Comparison of ENCODE assay signal across 9 mouse cellular contexts in the genomic region with DNA sequence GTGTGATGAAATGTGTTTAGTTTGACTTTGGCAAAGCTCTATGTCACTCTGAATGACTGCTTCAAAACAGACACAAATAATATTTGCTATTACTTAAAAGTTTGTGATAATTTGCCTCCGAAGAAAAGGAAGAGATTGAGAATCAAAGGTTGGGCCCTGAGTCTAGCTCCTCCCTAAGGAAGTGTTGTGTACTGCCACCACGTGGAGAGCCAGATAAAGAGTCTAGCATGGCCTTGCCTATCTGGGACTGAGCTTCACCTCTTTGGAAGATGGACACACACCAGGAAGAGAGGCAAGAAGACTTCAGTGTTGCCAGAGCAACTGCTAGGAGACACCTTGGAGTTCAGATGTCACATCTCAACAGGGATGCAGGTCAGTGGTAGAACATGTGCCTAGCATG.
DNase-seq lines count a peak whose midpoint lies in the region; ATAC-seq lines count a peak whose summit lies in the region.
"Had no signal": no experiment of that assay in that cellular context is flagged by ENCODE, and none has a peak within 500 bp of the region (broad histone marks: within the 10 kb centered on the region; RNA-seq: fewer than 3 reads in every experiment).

No protein-coding gene starts in this region.

- no peak overlapping the region for H3K9ac ChIP-seq in heart, embryonic 12.5 days
- H3K9ac ChIP-seq: heart, embryonic 15.5 days had no signal

- H3K27ac ChIP-seq in heart, embryonic 12.5 days (ENCODE audit: poor library complexity, severe bottlenecking), result no peak overlapping the region
- H3K27ac ChIP-seq: heart, embryonic 15.5 days had no signal

- DNase-seq in heart, adult 11 months, result peak; percentile 94
- DNase-seq in testis, postnatal 10 days (ENCODE audit: low spot score), result peak; percentile 52
- no peak for DNase-seq in testis, postnatal 14 days (ENCODE audit: low spot score)
- DNase-seq in cerebellum, postnatal 25 days, result peak; percentile 52 to 72
- DNase-seq in heart, postnatal 4 days, result peak; percentile 54
- DNase-seq in MN1 (ENCODE audit: low spot score), result no peak

- 23% methylated on average over 2 of the region's 2 CpGs for WGBS in heart, embryonic 12.5 days

- H3K4me2 ChIP-seq in heart, embryonic 12.5 days, result no peak overlapping the region
- H3K4me2 ChIP-seq: heart, embryonic 15.5 days had no signal

- no peak overlapping the region for H3K4me3 ChIP-seq in heart, embryonic 12.5 days
- H3K4me3 ChIP-seq: heart, embryonic 15.5 days had no signal

- 0 out of 2 replicates have a peak, but pooled peaks cover 2% of the 10 kb centered on the region for H3K4me1 ChIP-seq in heart, embryonic 12.5 days (replicated peaks)
- H3K4me1 ChIP-seq: heart, embryonic 15.5 days had no signal

- no peaks in the 10 kb centered on the region for H3K27me3 ChIP-seq in heart, embryonic 12.5 days (replicated peaks)
- H3K27me3 ChIP-seq: heart, embryonic 15.5 days had no signal

- no peak for ATAC-seq in heart, embryonic 12.5 days (ENCODE audit: insufficient number of reproducible peaks, low FRiP score)
- ATAC-seq in megakaryocyte progenitor cell, adult 5-6 weeks (replicated peaks; ENCODE audit: poor library complexity), result peak; percentile 87

- no peaks in the 10 kb centered on the region for H3K9me3 ChIP-seq in heart, embryonic 12.5 days (replicated peaks)
- H3K9me3 ChIP-seq: heart, embryonic 15.5 days had no signal

- no peaks in the 10 kb centered on the region for H3K36me3 ChIP-seq in heart, embryonic 12.5 days
- H3K36me3 ChIP-seq: heart, embryonic 15.5 days had no signal

Comparison
In these comparisons a context has a peak if more than half of its experiments do, and no peak if none do; other contexts are left out.
1. DNase-seq: peak in heart, adult 11 months (single experiment), testis, postnatal 10 days (single experiment), cerebellum, postnatal 25 days (2 of 2) and heart, postnatal 4 days (single experiment); none in testis, postnatal 14 days (single experiment) and MN1 (single experiment).